Mouse (Mus musculus) heart, postnatal 0 days (tissue): ENCODE results near the gene Xrcc6. TPM values are rescaled to one million over a fixed set of nuclear protein-coding genes. Genes with fewer than 3 reads are reported as not detected.
A peak's percentile ranks its signal among the peaks of the same experiment; 100 is the strongest.

ENCODE experiments used
- ATAC-seq: fragments of 200-750 bp; cut with Nextera tagmentation; 2 replicates; pipeline ENCODE4 v1.8.0; 2017; ENCODE audit warnings: low read depth, moderate number of reproducible peaks, moderate library complexity; ENCODE audit not compliant: insufficient read depth
- DNase-seq: peaks from one replicate; pipeline ENCODE4 v3.0.0-alpha.2; 2016; ENCODE audit warnings: low spot score
- H3K27ac ChIP-seq: fragments of 300-500 bp; sonication (generic); 2 replicates; pipeline ENCODE4 v1.5.1; 2014; ENCODE audit warnings: low read depth, mild to moderate bottlenecking
- H3K27me3 ChIP-seq: fragments of 300-500 bp; sonication (generic); 2 replicates; pipeline ENCODE4 v1.6.1; 2014; ENCODE audit warnings: low read length, mixed read lengths; ENCODE audit not compliant: control insufficient read depth, insufficient read depth
- H3K36me3 ChIP-seq: fragments of 300-500 bp; sonication (generic); replicated peaks from 2 replicates; pipeline ENCODE4 v1.6.1; 2014; ENCODE audit warnings: low read length, mixed read lengths; ENCODE audit not compliant: control insufficient read depth, insufficient read depth
- H3K4me1 ChIP-seq: fragments of 300-500 bp; sonication (generic); 2 replicates; pipeline ENCODE4 v1.6.1; 2014; ENCODE audit warnings: antibody characterized with exemption; ENCODE audit not compliant: control insufficient read depth, insufficient read depth
- H3K4me2 ChIP-seq: fragments of 300-500 bp; sonication (generic); 2 replicates; pipeline ENCODE4 v1.6.1; 2014; ENCODE audit warnings: low read depth, mild to moderate bottlenecking, low read length, moderate library complexity
- H3K4me3 ChIP-seq: fragments of 300-500 bp; sonication (generic); 2 replicates; pipeline ENCODE4 v1.5.1; 2014; ENCODE audit warnings: low read depth, low read length
- H3K9ac ChIP-seq: fragments of 300-500 bp; sonication (generic); replicated peaks from 2 replicates; pipeline ENCODE4 v1.6.1; 2014; ENCODE audit warnings: low read depth, low read length, mixed read lengths
- H3K9me3 ChIP-seq: fragments of 300-500 bp; sonication (generic); replicated peaks from 2 replicates; pipeline ENCODE4 v1.6.1; 2016; ENCODE audit warnings: low read length; ENCODE audit not compliant: control insufficient read depth
- CTCF ChIP-seq: IDR thresholded peaks from 2 replicates; pipeline ENCODE4 v1.5.1; 2016; ENCODE audit warnings: antibody characterized with exemption, control low read depth, low read depth
- EP300 ChIP-seq: IDR thresholded peaks from 2 replicates; pipeline ENCODE4 v1.6.1; 2016; ENCODE audit warnings: antibody characterized with exemption, low read depth
- WGBS: fragments of 180-500 bp; shearing (Covaris S2); extraction: QIAGEN DNeasy Blood & Tissue Kit; methylation state at CpG from one replicate; pipeline ENCODE4 v1.1.7; 2014; 5-methylcytosine and 5-hydroxymethylcytosine counted together
- polyA plus RNA-seq: library from polyadenylated mRNA; unstranded; fragments of >200 nt; fragmentation: Nextera tagmentation; extraction: Ambion mirVana; gene quantifications from 2 replicates; pipeline ENCODE4 v1.2.1, GENCODE M21; 2015
- total RNA-seq: library from RNA; depleted of rRNA; stranded (reverse); fragments of >200 nt; gene quantifications from 2 replicates; pipeline ENCODE4 v1.2.3, GENCODE M21; 2014; ENCODE audit warnings: low replicate concordance

The Xrcc6 gene
- total and polyA plus RNA-seq, 2 experiments from 2014 or later: 36.8 to 37.2 TPM

DNA sequence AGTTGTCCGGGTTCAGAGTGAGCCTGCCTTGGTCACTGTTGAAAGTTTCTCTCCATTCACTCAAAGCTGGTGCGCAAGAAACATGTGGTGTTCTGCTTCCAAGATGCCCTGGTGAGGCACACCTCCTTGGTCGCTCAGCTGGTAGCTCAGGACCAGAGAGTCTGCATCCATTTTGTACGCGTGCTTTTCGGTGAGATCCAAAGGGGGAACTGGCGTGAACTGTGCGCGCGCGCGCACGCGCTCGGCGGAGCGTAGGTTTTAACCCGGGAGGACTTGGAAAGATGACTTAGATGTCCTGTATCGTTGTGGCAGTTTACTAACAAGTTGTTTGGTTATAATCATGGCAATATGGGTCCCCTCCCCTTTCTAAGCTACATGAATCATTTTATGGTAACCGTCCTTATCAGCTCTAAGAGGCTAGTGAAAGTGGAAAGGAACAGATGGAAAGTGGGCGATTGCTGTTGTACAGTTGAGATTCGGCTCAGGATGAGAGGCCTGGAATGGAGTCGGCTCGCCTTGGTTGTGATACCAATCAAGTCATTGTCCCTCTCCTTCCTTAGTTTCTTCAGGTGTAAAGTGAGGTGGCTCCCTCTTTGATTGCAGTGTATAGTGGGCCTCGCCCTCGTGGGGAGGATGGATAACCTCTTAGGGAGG is 84.3 kb downstream of the Xrcc6 start:
- no peak overlapping the region for H3K9ac ChIP-seq
- TF ChIP-seq EP300 (no peak), CTCF (no peak)
- ATAC-seq (no peak), DNase-seq (no peak)
- no peak overlapping the region for H3K4me3 ChIP-seq
- H3K27ac ChIP-seq: no peak overlapping the region
- no peaks in the 10 kb centered on the region for H3K4me1 ChIP-seq
- H3K36me3 ChIP-seq: no peaks in the 10 kb centered on the region
- WGBS: 83% methylated on average over 26 of the region's 26 CpGs
- H3K9me3 ChIP-seq: no peaks in the 10 kb centered on the region
- H3K4me2 ChIP-seq: no peak overlapping the region
- H3K27me3 ChIP-seq: peaks cover 34% of the 10 kb centered on the region

DNA sequence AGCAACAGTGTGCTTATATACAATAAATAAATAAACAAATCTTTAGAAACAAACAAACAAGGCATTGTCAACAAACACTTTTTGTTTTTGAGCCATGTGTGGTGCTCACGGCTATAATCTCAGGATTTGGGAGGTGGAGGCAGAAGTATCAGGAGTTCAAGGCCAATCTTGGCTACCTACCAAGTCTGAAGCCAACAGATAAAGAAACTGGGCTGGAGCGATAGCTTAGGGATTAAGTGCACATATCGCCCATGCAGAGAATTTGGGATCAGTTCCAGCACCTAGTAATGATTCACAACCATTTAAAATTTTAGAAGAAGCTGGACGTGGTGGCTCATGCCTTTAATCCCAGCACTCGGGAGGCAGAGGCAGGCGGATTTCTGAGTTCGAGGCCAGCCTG is 85.9 kb downstream of the Xrcc6 start:
- Histone ChIP-seq H3K9me3 (no peaks in the 10 kb centered on the region), H3K27ac (no peak overlapping the region), H3K27me3 (peaks cover 33% of the 10 kb centered on the region), H3K36me3 (no peaks in the 10 kb centered on the region), H3K4me3 (no peak overlapping the region), H3K4me2 (no peak overlapping the region), H3K9ac (no peak overlapping the region), H3K4me1 (no peaks in the 10 kb centered on the region)
- no peak for TF ChIP-seq EP300
- no peak for TF ChIP-seq CTCF
- DNase-seq (no peak), ATAC-seq (no peak)
- 64% methylated on average over 7 of the region's 7 CpGs for WGBS

GRCm38 (mm10) chr15:82079883-82080282 is 92.2 kb downstream of the Xrcc6 start:
- Histone ChIP-seq H3K9ac (no peak overlapping the region), H3K9me3 (no peaks in the 10 kb centered on the region), H3K27ac (no peak overlapping the region), H3K36me3 (no peaks in the 10 kb centered on the region), H3K4me3 (no peak overlapping the region), H3K4me1 (no peaks in the 10 kb centered on the region), H3K27me3 (no peaks in the 10 kb centered on the region), H3K4me2 (no peak overlapping the region)
- ATAC-seq: no peak
- no peak for TF ChIP-seq EP300
- no peak for TF ChIP-seq CTCF
- 47% methylated on average over 10 of the region's 10 CpGs for WGBS
- DNase-seq: no peak

- no peaks in the 10 kb centered on the region for H3K27me3 ChIP-seq
- no peak for ATAC-seq
- 28% methylated on average over 7 of the region's 7 CpGs for WGBS
Observed at GRCm38 (mm10) chr15:82081161-82081560, 93.5 kb downstream of the Xrcc6 start.

GRCm38 (mm10) chr15:82085606-82086005 is 98.0 kb downstream of the Xrcc6 start:
- DNase-seq (no peak), ATAC-seq (no peak)
- H3K4me1 ChIP-seq: no peaks in the 10 kb centered on the region
- 0 out of 2 replicates have a peak, but pooled peaks cover 3% of the 10 kb centered on the region for H3K27me3 ChIP-seq
- H3K4me3 ChIP-seq: no peak overlapping the region
- no peaks in the 10 kb centered on the region for H3K9me3 ChIP-seq
- no peak overlapping the region for H3K4me2 ChIP-seq
- 58% methylated on average over 9 of the region's 9 CpGs for WGBS
- H3K27ac ChIP-seq: no peak overlapping the region
- H3K36me3 ChIP-seq: no peaks in the 10 kb centered on the region
- no peak overlapping the region for H3K9ac ChIP-seq
- TF ChIP-seq EP300 (no peak), CTCF (no peak)

More at GRCm38 (mm10) chr15:82081161-82081560, 93.5 kb downstream of the Xrcc6 start:
- no peaks in the 10 kb centered on the region for H3K9me3 ChIP-seq
- H3K4me1 ChIP-seq: no peaks in the 10 kb centered on the region
- H3K4me3 ChIP-seq: no peak overlapping the region
- H3K4me2 ChIP-seq: no peak overlapping the region
- TF ChIP-seq CTCF (peak; percentile 37), EP300 (no peak)
- H3K9ac ChIP-seq: no peak overlapping the region
- H3K27ac ChIP-seq: no peak overlapping the region
- DNase-seq: no peak
- no peaks in the 10 kb centered on the region for H3K36me3 ChIP-seq

DNA sequence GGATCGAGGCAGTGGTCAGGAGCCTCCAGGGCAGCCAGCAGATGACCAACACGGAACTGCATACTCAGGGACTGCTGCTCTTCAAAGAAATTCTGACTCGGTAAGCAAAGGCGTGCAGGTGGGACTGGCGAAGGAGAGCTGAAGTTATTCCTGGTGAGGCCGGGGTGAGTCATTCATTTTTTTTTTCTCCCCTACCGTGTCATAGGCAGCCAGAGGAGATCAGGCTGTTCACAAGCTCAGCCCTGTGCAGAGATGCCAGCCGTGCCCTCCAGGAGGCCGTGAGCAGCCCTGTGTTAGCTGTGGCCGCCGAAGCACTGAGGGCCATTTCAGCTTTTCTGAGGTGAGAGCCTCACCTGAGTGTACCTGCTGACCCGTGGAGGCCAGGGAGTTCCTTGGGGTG is 98.5 kb downstream of the Xrcc6 start:
- Histone ChIP-seq H3K27me3 (0 out of 2 replicates have a peak, but pooled peaks cover 3% of the 10 kb centered on the region), H3K9ac (no peak overlapping the region), H3K36me3 (no peaks in the 10 kb centered on the region), H3K4me2 (no peak overlapping the region), H3K9me3 (no peaks in the 10 kb centered on the region), H3K4me3 (no peak overlapping the region), H3K4me1 (no peaks in the 10 kb centered on the region), H3K27ac (no peak overlapping the region)
- TF ChIP-seq EP300: no peak
- TF ChIP-seq CTCF: no peak
- no peak for ATAC-seq
- no peak for DNase-seq
- 63% methylated on average over 12 of the region's 12 CpGs for WGBS
